Mouse (Mus musculus): ENCODE measurements around the gene Bag2. TPM values are rescaled to one million over a fixed set of nuclear protein-coding genes. Genes with fewer than 3 reads are reported as not detected.

The Bag2 gene
- 96.4 and 99.9 TPM in 2 replicates for polyA plus RNA-seq (2014; fragmentation: Nextera tagmentation; extraction: Ambion mirVana)

DNA sequence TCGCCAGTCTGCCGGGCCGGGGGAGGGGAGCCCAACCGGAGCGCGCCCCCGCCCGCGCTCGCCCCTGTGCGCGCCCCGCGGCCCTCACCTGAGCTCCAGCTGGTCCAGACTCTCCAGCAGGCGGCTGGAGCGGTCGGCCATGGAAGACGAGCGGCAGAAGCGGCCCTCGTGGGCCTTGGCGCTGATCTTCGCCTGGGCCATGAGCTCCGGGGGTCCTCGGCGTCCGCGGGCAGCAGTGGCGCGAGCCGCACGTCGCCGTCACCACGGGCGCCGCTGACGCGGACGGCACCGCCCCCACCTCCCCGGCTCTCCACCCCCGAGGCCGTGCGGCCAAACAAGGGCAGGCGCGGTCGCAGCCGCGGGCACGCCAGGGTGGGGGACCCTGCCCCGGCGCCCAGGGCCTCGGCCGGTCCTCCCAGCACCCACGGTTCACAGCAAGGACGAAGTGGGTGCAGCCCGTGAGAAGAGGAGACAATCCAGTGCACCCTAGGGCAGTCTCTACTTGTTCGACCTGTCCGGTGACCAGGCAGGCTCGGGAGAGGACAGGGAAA is at the start of gene Bag2:
Gene Bag2 (minus strand): TSS at position 305 of the 551 bp plus-strand sequence.
- Histone ChIP-seq H3K27ac (ENCODE audit: low read depth, low read length) (peak within 1 kb of the TSS; percentile 76), H3K4me1 (ENCODE audit: control insufficient read depth, insufficient read depth, low read length) (peaks cover 8% of the 10 kb centered on the region), H3K36me3 (ENCODE audit: control insufficient read depth, insufficient read depth, low read length) (no peaks in the 10 kb centered on the region), H3K27me3 (ENCODE audit: control insufficient read depth, insufficient read depth, low read length) (no peaks in the 10 kb centered on the region), H3K4me3 (ENCODE audit: low read depth, low read length) (peak within 1 kb of the TSS; percentile 81), H3K4me2 (peak within 1 kb of the TSS; percentile 79), H3K9me3 (replicated peaks; ENCODE audit: control insufficient read depth, low read length) (no peaks in the 10 kb centered on the region), H3K9ac (ENCODE audit: low read depth, low read length) (peak within 1 kb of the TSS; percentile 93)
- WGBS (ENCODE audit: insufficient replicate concordance) = under 1% methylated on average over 61 of the region's 61 CpGs
- peak; percentile 91 for ATAC-seq (replicated peaks; ENCODE audit: insufficient number of reproducible peaks, low FRiP score, low TSS enrichment)

DNA sequence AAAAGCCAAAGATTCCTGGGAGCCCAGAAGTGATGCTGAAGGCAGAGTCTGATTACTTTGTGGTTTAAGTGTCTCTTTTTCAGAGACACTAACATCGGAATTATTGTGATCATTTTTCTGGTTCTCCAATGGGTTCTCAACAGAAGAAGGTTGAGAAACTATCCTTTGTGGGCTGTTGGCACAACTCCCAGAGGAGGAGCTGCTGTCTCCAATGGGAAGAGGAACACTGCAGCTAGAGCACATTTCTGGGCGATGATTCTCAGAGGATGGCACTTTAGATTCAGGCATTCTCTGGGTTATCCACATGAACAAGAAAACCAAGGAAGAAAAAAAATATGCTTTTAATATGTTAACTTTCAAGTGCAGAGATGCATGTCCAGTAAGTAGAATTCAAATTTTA is 45.7 kb upstream of the Bag2 start:
- no peak overlapping the region for H3K4me2 ChIP-seq
- WGBS (ENCODE audit: insufficient replicate concordance) = 92% methylated on average over 2 of the region's 2 CpGs
- peaks cover 31% of the 10 kb centered on the region for H3K36me3 ChIP-seq (ENCODE audit: control insufficient read depth, insufficient read depth, low read length)
- H3K27ac ChIP-seq (ENCODE audit: low read depth, low read length) = no peak overlapping the region
- no peaks in the 10 kb centered on the region for H3K4me1 ChIP-seq (ENCODE audit: control insufficient read depth, insufficient read depth, low read length)
- H3K9me3 ChIP-seq (replicated peaks; ENCODE audit: control insufficient read depth, low read length) = no peaks in the 10 kb centered on the region
- no peak for ATAC-seq (replicated peaks; ENCODE audit: insufficient number of reproducible peaks, low FRiP score, low TSS enrichment)
- no peak overlapping the region for H3K4me3 ChIP-seq (ENCODE audit: low read depth, low read length)
- H3K9ac ChIP-seq (ENCODE audit: low read depth, low read length) = no peak overlapping the region
- H3K27me3 ChIP-seq (ENCODE audit: control insufficient read depth, insufficient read depth, low read length) = no peaks in the 10 kb centered on the region

DNA sequence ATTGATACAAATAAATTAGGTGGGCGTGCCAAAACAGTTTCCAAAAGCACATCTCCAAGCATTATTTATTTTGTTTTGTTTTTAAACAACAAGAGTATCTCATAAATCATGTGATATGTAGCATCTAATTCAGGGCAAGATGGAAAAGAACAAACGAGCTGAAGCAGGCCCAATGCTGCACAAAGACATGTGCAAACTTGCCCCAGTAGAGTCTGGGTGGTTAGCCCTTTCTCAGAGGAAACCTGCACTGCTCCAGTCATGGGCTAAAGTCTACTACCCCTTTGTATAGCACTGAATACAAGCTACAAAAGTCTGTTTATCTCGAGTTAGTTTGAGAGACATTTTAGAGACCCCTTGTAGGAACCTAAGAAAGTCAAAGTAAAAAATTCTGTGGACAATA is 42.0 kb upstream of the Bag2 start:
- no peaks in the 10 kb centered on the region for H3K9me3 ChIP-seq (replicated peaks; ENCODE audit: control insufficient read depth, low read length)
- H3K36me3 ChIP-seq (ENCODE audit: control insufficient read depth, insufficient read depth, low read length) = peaks cover 20% of the 10 kb centered on the region
- H3K4me1 ChIP-seq (ENCODE audit: control insufficient read depth, insufficient read depth, low read length) = no peaks in the 10 kb centered on the region
- no peak for ATAC-seq (replicated peaks; ENCODE audit: insufficient number of reproducible peaks, low FRiP score, low TSS enrichment)
- H3K27ac ChIP-seq (ENCODE audit: low read depth, low read length) = no peak overlapping the region
- 87% methylated on average over 3 of the region's 3 CpGs for WGBS (ENCODE audit: insufficient replicate concordance)
- H3K9ac ChIP-seq (ENCODE audit: low read depth, low read length) = no peak overlapping the region
- H3K27me3 ChIP-seq (ENCODE audit: control insufficient read depth, insufficient read depth, low read length) = no peaks in the 10 kb centered on the region
- no peak overlapping the region for H3K4me2 ChIP-seq
- no peak overlapping the region for H3K4me3 ChIP-seq (ENCODE audit: low read depth, low read length)

DNA sequence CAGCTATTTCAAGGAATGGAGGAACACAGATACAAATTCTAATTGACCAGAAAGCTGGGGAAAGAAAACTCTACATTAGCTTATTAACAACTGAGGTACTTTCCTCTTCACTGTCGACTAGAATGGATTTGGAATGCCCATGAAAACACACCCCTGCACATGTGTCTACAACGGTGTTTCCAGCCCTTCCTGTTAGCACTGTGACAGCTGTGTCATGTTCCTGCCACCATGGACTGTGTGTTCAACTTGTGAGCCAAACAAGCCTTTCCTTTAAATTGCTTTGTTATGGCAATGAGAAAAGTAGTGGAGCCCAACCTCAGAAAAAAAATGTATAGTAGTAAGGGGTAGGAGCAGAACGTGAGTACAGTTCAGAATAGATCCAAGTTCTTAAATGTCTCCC is 30.9 kb upstream of the Bag2 start:
- no peak overlapping the region for H3K9ac ChIP-seq (ENCODE audit: low read depth, low read length)
- 47% methylated on average over 3 of the region's 3 CpGs for WGBS (ENCODE audit: insufficient replicate concordance)
- ATAC-seq (replicated peaks; ENCODE audit: insufficient number of reproducible peaks, low FRiP score, low TSS enrichment) = no peak

DNA sequence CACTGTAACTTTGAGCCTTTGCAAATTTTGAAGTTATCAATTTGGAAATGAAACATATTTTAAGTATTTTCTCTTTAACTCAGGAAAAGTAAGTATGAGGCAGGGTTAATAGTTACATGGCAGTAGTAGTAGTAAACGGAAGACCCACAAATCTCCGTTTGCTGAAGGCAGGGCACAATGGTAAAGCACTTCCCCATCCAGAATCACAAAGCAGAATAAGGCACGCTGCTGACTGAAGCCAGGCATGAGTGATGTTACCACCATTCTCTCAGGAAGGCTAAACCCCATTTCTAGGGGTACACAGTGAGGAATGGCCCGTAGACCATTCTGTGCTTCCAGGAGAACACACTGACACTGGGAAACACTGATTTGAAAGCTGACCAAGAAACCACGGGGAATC is 30.5 kb upstream of the Bag2 start:
- Histone ChIP-seq H3K4me3 (ENCODE audit: low read depth, low read length) (no peak overlapping the region), H3K27ac (ENCODE audit: low read depth, low read length) (no peak overlapping the region), H3K4me1 (ENCODE audit: control insufficient read depth, insufficient read depth, low read length) (no peaks in the 10 kb centered on the region), H3K36me3 (ENCODE audit: control insufficient read depth, insufficient read depth, low read length) (no peaks in the 10 kb centered on the region), H3K27me3 (ENCODE audit: control insufficient read depth, insufficient read depth, low read length) (no peaks in the 10 kb centered on the region), H3K9ac (ENCODE audit: low read depth, low read length) (no peak overlapping the region), H3K4me2 (no peak overlapping the region), H3K9me3 (replicated peaks; ENCODE audit: control insufficient read depth, low read length) (no peaks in the 10 kb centered on the region)
- ATAC-seq (replicated peaks; ENCODE audit: insufficient number of reproducible peaks, low FRiP score, low TSS enrichment) = no peak
- 81% methylated on average over 5 of the region's 5 CpGs for WGBS (ENCODE audit: insufficient replicate concordance)

More for the DNA sequence above, 30.9 kb upstream of the Bag2 start:
- no peaks in the 10 kb centered on the region for H3K4me1 ChIP-seq (ENCODE audit: control insufficient read depth, insufficient read depth, low read length)
- H3K4me2 ChIP-seq = no peak overlapping the region
- no peaks in the 10 kb centered on the region for H3K27me3 ChIP-seq (ENCODE audit: control insufficient read depth, insufficient read depth, low read length)
- H3K9me3 ChIP-seq (replicated peaks; ENCODE audit: control insufficient read depth, low read length) = no peaks in the 10 kb centered on the region
- H3K27ac ChIP-seq (ENCODE audit: low read depth, low read length) = no peak overlapping the region
- no peaks in the 10 kb centered on the region for H3K36me3 ChIP-seq (ENCODE audit: control insufficient read depth, insufficient read depth, low read length)
- no peak overlapping the region for H3K4me3 ChIP-seq (ENCODE audit: low read depth, low read length)

DNA sequence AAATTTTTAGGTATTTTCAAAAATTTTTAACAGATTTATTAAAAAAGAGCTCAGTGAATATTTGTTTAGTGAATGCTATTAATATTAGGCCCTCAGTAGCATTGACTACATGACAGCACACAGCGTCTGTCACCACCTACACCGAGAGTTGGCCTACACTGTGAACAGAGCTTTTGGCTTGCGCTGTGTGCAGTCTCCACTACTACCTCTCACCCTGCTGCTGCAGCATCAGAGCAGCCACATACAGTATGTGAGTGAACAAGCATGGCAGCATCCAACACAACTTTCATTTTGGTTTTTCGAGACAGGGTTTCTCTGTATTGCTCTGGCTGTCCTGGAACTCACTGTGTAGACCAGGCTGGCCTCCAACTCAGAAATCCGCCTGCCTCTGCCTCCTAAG is 27.0 kb upstream of the Bag2 start:
- H3K4me1 ChIP-seq (ENCODE audit: control insufficient read depth, insufficient read depth, low read length) = no peaks in the 10 kb centered on the region
- no peaks in the 10 kb centered on the region for H3K9me3 ChIP-seq (replicated peaks; ENCODE audit: control insufficient read depth, low read length)
- no peak overlapping the region for H3K27ac ChIP-seq (ENCODE audit: low read depth, low read length)
- no peak overlapping the region for H3K4me3 ChIP-seq (ENCODE audit: low read depth, low read length)
- no peaks in the 10 kb centered on the region for H3K36me3 ChIP-seq (ENCODE audit: control insufficient read depth, insufficient read depth, low read length)
- no peak overlapping the region for H3K9ac ChIP-seq (ENCODE audit: low read depth, low read length)
- no peak overlapping the region for H3K4me2 ChIP-seq
- ATAC-seq (replicated peaks; ENCODE audit: insufficient number of reproducible peaks, low FRiP score, low TSS enrichment) = no peak
- 92% methylated on average over 5 of the region's 5 CpGs for WGBS (ENCODE audit: insufficient replicate concordance)
- no peaks in the 10 kb centered on the region for H3K27me3 ChIP-seq (ENCODE audit: control insufficient read depth, insufficient read depth, low read length)

DNA sequence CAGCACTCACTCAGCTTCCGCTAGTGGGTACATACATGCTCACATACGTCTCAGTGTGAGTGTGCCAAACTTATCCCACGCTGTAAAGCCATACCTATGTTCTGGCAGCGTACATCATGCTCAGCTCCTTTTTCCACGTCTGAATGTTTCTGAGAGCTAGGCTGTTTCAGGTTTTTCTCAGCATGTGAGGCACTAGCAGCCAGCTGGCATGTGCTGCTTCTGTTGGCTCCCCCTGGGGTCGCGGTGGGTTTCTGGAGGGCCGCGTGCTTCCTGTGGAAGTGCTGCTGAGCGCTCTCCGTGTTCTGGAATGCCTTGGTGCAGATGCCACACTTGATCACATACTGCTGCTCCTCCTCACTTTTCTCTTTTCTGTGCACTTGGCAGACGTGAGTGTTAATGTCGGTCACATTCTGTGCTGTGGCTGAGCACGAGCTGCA is 18.6 kb upstream of the Bag2 start:
- Histone ChIP-seq H3K9me3 (replicated peaks; ENCODE audit: control insufficient read depth, low read length) (no peaks in the 10 kb centered on the region), H3K27ac (ENCODE audit: low read depth, low read length) (no peak overlapping the region), H3K27me3 (ENCODE audit: control insufficient read depth, insufficient read depth, low read length) (no peaks in the 10 kb centered on the region), H3K4me3 (ENCODE audit: low read depth, low read length) (no peak overlapping the region), H3K9ac (ENCODE audit: low read depth, low read length) (no peak overlapping the region), H3K4me1 (ENCODE audit: control insufficient read depth, insufficient read depth, low read length) (no peaks in the 10 kb centered on the region), H3K4me2 (no peak overlapping the region), H3K36me3 (ENCODE audit: control insufficient read depth, insufficient read depth, low read length) (peaks cover 19% of the 10 kb centered on the region)
- ATAC-seq (replicated peaks; ENCODE audit: insufficient number of reproducible peaks, low FRiP score, low TSS enrichment) = no peak
- WGBS (ENCODE audit: insufficient replicate concordance) = 85% methylated on average over 14 of the region's 14 CpGs

DNA sequence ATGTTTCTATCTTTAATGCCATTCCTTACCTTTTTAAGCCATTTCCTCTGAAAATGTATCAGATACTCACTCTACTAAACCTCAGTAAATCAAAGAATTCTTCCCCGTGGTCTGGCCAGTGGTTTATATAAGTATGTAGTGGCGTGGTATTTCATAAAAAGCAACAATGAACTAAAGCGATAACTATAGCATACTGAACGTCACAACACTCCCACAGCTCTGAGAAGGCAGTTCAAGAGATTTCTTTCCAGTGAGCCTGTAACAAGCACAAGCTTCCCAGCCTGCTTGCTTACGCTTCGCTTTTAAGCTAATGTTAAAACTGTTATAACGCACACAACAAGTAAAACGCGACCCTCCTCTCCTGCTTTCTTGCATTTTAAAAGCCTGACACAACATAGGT is 14.5 kb upstream of the Bag2 start:
- Histone ChIP-seq H3K36me3 (ENCODE audit: control insufficient read depth, insufficient read depth, low read length) (peaks cover 22% of the 10 kb centered on the region), H3K9me3 (replicated peaks; ENCODE audit: control insufficient read depth, low read length) (no peaks in the 10 kb centered on the region), H3K9ac (ENCODE audit: low read depth, low read length) (no peak overlapping the region), H3K4me1 (ENCODE audit: control insufficient read depth, insufficient read depth, low read length) (no peaks in the 10 kb centered on the region), H3K27ac (ENCODE audit: low read depth, low read length) (no peak overlapping the region), H3K4me2 (no peak overlapping the region), H3K4me3 (ENCODE audit: low read depth, low read length) (no peak overlapping the region), H3K27me3 (ENCODE audit: control insufficient read depth, insufficient read depth, low read length) (no peaks in the 10 kb centered on the region)
- WGBS (ENCODE audit: insufficient replicate concordance) = 95% methylated on average over 9 of the region's 9 CpGs
- ATAC-seq (replicated peaks; ENCODE audit: insufficient number of reproducible peaks, low FRiP score, low TSS enrichment) = no peak

DNA sequence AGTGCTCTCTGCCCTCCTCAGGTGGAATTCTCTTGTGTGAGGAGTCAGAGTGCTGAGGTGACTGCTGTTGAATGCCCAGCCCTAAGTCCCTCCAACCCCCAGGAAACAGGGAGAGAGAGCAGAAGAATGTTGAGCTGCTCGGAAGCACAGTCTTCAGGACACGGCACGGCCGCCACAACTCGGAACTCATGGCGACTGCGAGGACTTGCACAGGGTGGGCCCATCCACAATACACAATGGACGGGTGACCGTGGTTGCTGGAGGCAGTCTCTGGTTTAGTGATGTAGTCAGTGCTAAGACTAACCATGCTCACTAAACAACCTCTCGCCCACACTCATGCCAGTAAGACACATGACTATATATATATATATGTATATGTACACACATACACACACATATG is 14.0 kb upstream of the Bag2 start:
- Histone ChIP-seq H3K36me3 (ENCODE audit: control insufficient read depth, insufficient read depth, low read length) (peaks cover 22% of the 10 kb centered on the region), H3K27me3 (ENCODE audit: control insufficient read depth, insufficient read depth, low read length) (no peaks in the 10 kb centered on the region), H3K9ac (ENCODE audit: low read depth, low read length) (no peak overlapping the region), H3K4me3 (ENCODE audit: low read depth, low read length) (no peak overlapping the region), H3K4me2 (no peak overlapping the region), H3K27ac (ENCODE audit: low read depth, low read length) (no peak overlapping the region), H3K4me1 (ENCODE audit: control insufficient read depth, insufficient read depth, low read length) (no peaks in the 10 kb centered on the region), H3K9me3 (replicated peaks; ENCODE audit: control insufficient read depth, low read length) (no peaks in the 10 kb centered on the region)
- ATAC-seq (replicated peaks; ENCODE audit: insufficient number of reproducible peaks, low FRiP score, low TSS enrichment) = no peak
- 91% methylated on average over 10 of the region's 10 CpGs for WGBS (ENCODE audit: insufficient replicate concordance)

Data from heart, embryonic 11.5 days (tissue).